Mouse (Mus musculus) urinary bladder, adult 2 months (tissue): ENCODE measurements around the gene Foxm1. TPM values are rescaled to one million over a fixed set of nuclear protein-coding genes. Genes with fewer than 3 reads are reported as not detected.

Experiments used
- DNase-seq: peaks from one replicate; pipeline ENCODE4 v3.0.0; 2022; ENCODE audit warnings: low spot score
- polyA plus RNA-seq: library from polyadenylated mRNA; depleted of rRNA; stranded (reverse); fragments of >200 nt; gene quantifications from 2 replicates; pipeline ENCODE4 v1.2.3, GENCODE M21; 2012; rRNA removed

Gene Foxm1
- polyA plus RNA-seq, 1 experiment = 4.7 TPM

GRCm38 (mm10) chr6:128425046-128425445 lies 62.3 kb downstream of the Foxm1 start:
- no peak for DNase-seq

Other genes with a start within 250 kb of the Foxm1 start
- gene Tspan9, start 219.4 kb upstream of the Foxm1 start, polyA plus RNA-seq = 112 and 128 TPM in 2 replicates
- 0.50 and 0.75 TPM in 2 replicates for gene Tead4, start 62.1 kb upstream of the Foxm1 start, polyA plus RNA-seq
- gene Tulp3, start 7.1 kb upstream of the Foxm1 start, polyA plus RNA-seq = 22.6 TPM in 2 replicates
- gene Rhno1, start 56 bp upstream of the Foxm1 start, polyA plus RNA-seq = 12.9 and 18.6 TPM in 2 replicates
- 0.10 TPM in 1 of 2 replicates, not detected in the other for gene Tex52, start 12.5 kb downstream of the Foxm1 start, polyA plus RNA-seq
- gene Gm44596, start 12.5 kb downstream of the Foxm1 start, polyA plus RNA-seq = not detected in 2 replicates
- 5.0 and 5.6 TPM in 2 replicates for gene Nrip2, start 36.3 kb downstream of the Foxm1 start, polyA plus RNA-seq
- gene Itfg2, start 62.0 kb downstream of the Foxm1 start, polyA plus RNA-seq = 10.9 and 15.7 TPM in 2 replicates
- gene Fkbp4, start 75.7 kb downstream of the Foxm1 start, polyA plus RNA-seq = 115 and 121 TPM in 2 replicates
- gene Pzp, start 163.8 kb downstream of the Foxm1 start, polyA plus RNA-seq = 0.09 TPM in 1 of 2 replicates, not detected in the other
- not detected in 2 replicates for gene A2ml1, start 218.6 kb downstream of the Foxm1 start, polyA plus RNA-seq